Mouse (Mus musculus) liver, adult 2 months (tissue): ENCODE results near the gene Dock9. TPM values are rescaled to one million over a fixed set of nuclear protein-coding genes. Genes with fewer than 3 reads are reported as not detected.

ENCODE experiments used
- DNase-seq: peaks from one replicate; pipeline ENCODE4 v3.0.0-alpha.2; 2011; ENCODE audit warnings: low read depth, low spot score; ENCODE audit errors: extremely low read depth
- H3K27ac ChIP-seq: fragments of 200-500 bp; replicated peaks from 2 replicates; pipeline ENCODE4 v1.5.1; 2012; ENCODE audit warnings: low read depth, mild to moderate bottlenecking, control low read depth, inconsistent platforms, low read length; ENCODE audit not compliant: insufficient read depth
- H3K27me3 ChIP-seq: fragments of 200-500 bp; 2 replicates; pipeline ENCODE4 v1.6.1; 2012; ENCODE audit warnings: mild to moderate bottlenecking, moderate library complexity, low read length, inconsistent platforms; ENCODE audit not compliant: control insufficient read depth, insufficient read depth
- H3K36me3 ChIP-seq: fragments of 200-500 bp; 2 replicates; pipeline ENCODE4 v1.6.1; 2012; ENCODE audit warnings: low read length, inconsistent platforms; ENCODE audit not compliant: control insufficient read depth, insufficient read depth
- H3K4me1 ChIP-seq: fragments of 200-500 bp; 2 replicates; pipeline ENCODE4 v1.6.1; 2011; ENCODE audit warnings: low read length; ENCODE audit not compliant: control insufficient read depth, insufficient read depth
- H3K4me3 ChIP-seq: fragments of 200-500 bp; 2 replicates; pipeline ENCODE4 v1.5.1; 2011; ENCODE audit warnings: low read depth, mild to moderate bottlenecking, control low read depth, low read length, moderate library complexity; ENCODE audit not compliant: insufficient read depth
- H3K79me2 ChIP-seq: fragments of 200-500 bp; 2 replicates; pipeline ENCODE4 v1.6.1; 2012; ENCODE audit warnings: inconsistent platforms, mild to moderate bottlenecking, low read length, moderate library complexity; ENCODE audit not compliant: control insufficient read depth, insufficient read depth
- H3K9ac ChIP-seq: fragments of 200-500 bp; 2 replicates; pipeline ENCODE4 v1.6.1; 2012; ENCODE audit warnings: low read depth, mild to moderate bottlenecking, control low read depth, inconsistent platforms, low read length
- CTCF ChIP-seq: fragments of 200-500 bp; IDR thresholded peaks from 2 replicates; pipeline ENCODE4 v1.5.1; 2011; ENCODE audit warnings: low read depth, low read length, control low read depth
- POLR2A ChIP-seq: fragments of 200-500 bp; IDR thresholded peaks from 2 replicates; pipeline ENCODE4 v1.6.1; 2011; ENCODE audit warnings: low read length, control low read depth; ENCODE audit not compliant: insufficient read depth; ENCODE audit errors: extremely low read depth
- WGBS: fragments of 180-500 bp; shearing (Covaris S2); methylation state at CpG from one replicate; pipeline ENCODE4 v1.1.7; 2018; 5-methylcytosine and 5-hydroxymethylcytosine counted together
- polyA plus RNA-seq: library from polyadenylated mRNA; depleted of rRNA; stranded (reverse); fragments of >200 nt; gene quantifications from 2 replicates; pipeline ENCODE4 v1.2.3, GENCODE M21; 2012
- total RNA-seq: library from RNA; depleted of rRNA; stranded (reverse); fragments of >200 nt; gene quantifications from 2 replicates; pipeline ENCODE4 v1.2.3, GENCODE M21; 2014

Gene Dock9
- total and polyA plus RNA-seq, 2 experiments: 3.8 to 11.4 TPM

DNA sequence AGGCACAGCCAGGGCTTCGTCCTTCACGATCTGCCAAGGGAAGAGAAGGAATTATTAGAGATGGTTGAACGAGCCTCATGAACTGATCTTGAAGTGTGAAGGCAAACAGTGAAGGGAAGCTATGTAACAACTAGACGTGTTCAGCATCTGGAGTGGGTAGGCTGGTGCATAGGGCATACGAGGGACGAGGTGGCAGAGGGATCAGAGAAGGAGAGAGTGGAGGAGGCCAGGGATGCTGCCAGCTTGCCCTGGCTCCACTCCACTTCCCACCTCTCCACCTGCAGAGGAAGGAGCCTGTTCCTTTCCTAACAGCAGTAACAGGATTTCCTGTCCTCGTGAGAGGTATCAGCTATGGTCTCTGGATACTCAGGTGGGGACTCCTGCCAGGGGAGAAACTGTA is 192.4 kb downstream of the Dock9 start:
- no peaks in the 10 kb centered on the region for H3K27me3 ChIP-seq

DNA sequence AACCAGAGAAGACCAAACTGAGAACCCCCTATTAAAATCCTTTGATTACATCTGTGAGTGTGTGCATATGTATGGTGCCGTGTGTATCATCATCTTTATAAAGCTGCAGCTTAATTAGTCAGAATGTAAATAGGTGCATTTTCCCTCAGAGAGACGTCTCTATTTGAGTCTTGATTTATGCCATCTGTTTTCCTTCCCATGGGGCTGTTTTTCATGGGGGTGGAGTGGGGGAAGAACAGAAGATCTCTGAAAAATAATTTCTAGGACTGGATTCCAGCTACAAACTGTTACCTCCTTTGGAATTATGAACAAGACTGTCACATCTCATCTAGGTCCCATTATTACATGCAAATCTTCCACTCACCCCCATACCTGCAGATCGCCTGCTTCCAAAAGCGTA is 193.1 kb downstream of the Dock9 start:
- TF ChIP-seq CTCF: no peak
- TF ChIP-seq POLR2A: no peak
- no peaks in the 10 kb centered on the region for H3K4me1 ChIP-seq
- H3K27me3 ChIP-seq: no peaks in the 10 kb centered on the region
- no peak overlapping the region for H3K4me3 ChIP-seq
- peaks cover 12% of the 10 kb centered on the region for H3K36me3 ChIP-seq
- no peak overlapping the region for H3K27ac ChIP-seq
- no peak for DNase-seq
- H3K79me2 ChIP-seq: no peaks in the 10 kb centered on the region
- no peak overlapping the region for H3K9ac ChIP-seq
- 95% methylated on average over 4 of the region's 4 CpGs for WGBS

More for the DNA sequence above, 192.4 kb downstream of the Dock9 start:
- H3K4me1 ChIP-seq: no peaks in the 10 kb centered on the region
- TF ChIP-seq CTCF (no peak), POLR2A (no peak)
- WGBS: 86% methylated on average over 7 of the region's 7 CpGs
- DNase-seq: no peak
- no peaks in the 10 kb centered on the region for H3K79me2 ChIP-seq
- no peak overlapping the region for H3K9ac ChIP-seq
- H3K27ac ChIP-seq: no peak overlapping the region
- peaks cover 13% of the 10 kb centered on the region for H3K36me3 ChIP-seq
- no peak overlapping the region for H3K4me3 ChIP-seq

DNA sequence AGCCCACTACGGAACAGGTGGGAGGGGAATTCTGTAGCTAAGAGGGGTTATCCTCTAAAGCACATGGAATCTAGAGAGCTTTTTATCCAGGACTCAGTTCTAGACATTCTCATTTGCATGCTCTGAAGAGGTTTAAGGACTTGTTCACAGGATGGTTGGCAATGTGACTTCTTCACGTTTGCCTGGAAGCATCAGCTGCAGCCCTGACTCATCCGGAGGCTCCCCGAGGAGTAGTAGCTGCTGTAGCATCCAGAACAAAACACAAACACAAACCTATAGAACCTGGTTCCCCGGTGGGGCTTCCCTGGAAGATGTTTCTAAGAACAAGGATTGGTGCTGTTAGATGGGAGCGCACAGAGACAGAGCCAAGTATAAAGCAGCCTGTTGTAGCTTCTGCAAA is 195.0 kb downstream of the Dock9 start:
- Histone ChIP-seq H3K4me1 (no peaks in the 10 kb centered on the region), H3K27me3 (no peaks in the 10 kb centered on the region), H3K79me2 (no peaks in the 10 kb centered on the region), H3K27ac (no peak overlapping the region), H3K9ac (no peak overlapping the region), H3K36me3 (peaks cover 10% of the 10 kb centered on the region), H3K4me3 (no peak overlapping the region)
- WGBS: 94% methylated on average over 6 of the region's 6 CpGs
- DNase-seq: no peak
- no peak for TF ChIP-seq CTCF
- no peak for TF ChIP-seq POLR2A

DNA sequence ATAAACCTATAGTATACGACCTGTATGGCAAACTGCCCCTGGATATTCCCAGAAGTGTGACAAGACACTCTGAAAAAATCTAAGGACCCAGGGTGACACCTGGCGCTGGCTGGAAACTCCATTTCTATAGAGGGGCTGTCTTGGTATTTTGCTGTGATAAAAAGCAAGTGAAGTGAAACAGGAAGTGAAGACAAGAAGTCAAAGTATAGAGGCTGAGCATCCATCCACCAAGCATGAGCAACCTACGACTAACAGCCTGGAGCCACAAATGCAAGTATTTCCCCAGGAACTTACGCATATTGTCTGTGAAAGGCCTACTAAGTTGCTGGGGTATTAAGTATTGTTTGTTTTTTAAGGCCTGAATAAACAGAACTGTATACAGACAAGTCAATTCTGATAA is 197.1 kb downstream of the Dock9 start:
- H3K4me3 ChIP-seq: no peak overlapping the region
- no peak for DNase-seq
- no peaks in the 10 kb centered on the region for H3K4me1 ChIP-seq
- H3K27ac ChIP-seq: no peak overlapping the region
- H3K79me2 ChIP-seq: no peaks in the 10 kb centered on the region
- peaks cover 10% of the 10 kb centered on the region for H3K36me3 ChIP-seq
- WGBS: 87% methylated on average over 4 of the region's 4 CpGs
- H3K9ac ChIP-seq: no peak overlapping the region
- no peak for TF ChIP-seq POLR2A
- no peaks in the 10 kb centered on the region for H3K27me3 ChIP-seq

DNA sequence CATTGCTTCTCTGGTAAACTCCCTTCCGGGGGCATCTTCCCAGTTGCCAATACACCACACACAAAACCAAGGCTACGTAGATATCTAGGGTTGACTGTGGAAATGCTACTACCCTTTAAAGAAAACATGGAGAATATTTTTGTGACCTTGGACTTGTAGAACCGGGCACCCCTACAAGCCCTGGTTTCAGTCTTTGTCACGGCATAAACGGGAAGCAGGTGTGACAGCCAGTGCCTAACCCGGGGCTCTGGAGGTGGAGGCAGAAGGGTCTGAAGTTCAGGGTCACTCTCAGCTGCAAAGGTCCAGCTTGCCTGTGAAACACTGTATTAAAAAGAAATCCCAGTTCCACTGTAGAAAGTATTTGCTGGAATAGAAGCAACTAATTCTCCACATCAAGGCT is 200.6 kb downstream of the Dock9 start:
- Histone ChIP-seq H3K36me3 (no peaks in the 10 kb centered on the region; the same call in 1 of the 2 replicates), H3K4me3 (no peak overlapping the region), H3K27ac (no peak overlapping the region), H3K9ac (no peak overlapping the region), H3K79me2 (no peaks in the 10 kb centered on the region), H3K4me1 (no peaks in the 10 kb centered on the region), H3K27me3 (no peaks in the 10 kb centered on the region)
- TF ChIP-seq CTCF (no peak), POLR2A (no peak)
- 51% methylated on average over 6 of the region's 6 CpGs for WGBS
- no peak for DNase-seq

DNA sequence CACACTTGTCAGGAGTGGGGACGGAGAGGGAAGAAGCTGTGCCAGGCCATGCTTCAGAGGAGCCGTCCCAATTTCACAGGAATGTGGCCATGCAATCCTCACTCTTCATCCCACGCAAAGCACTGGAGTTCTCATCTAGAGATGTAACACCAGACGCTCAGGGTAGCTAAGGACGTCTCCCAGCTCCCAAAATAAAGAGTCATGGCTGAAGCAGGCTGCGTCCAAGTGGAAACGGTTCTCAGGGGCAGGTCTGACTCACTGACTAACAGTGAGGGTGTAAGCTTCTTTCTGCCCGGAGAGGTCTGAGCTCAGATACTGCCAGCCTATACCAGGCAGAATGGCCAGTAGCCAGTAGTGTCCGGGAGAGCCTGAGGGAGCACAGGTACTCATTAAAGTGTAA is 201.0 kb downstream of the Dock9 start:
- Histone ChIP-seq H3K9ac (no peak overlapping the region), H3K27me3 (no peaks in the 10 kb centered on the region), H3K4me1 (no peaks in the 10 kb centered on the region; the same call in 1 of the 2 replicates), H3K36me3 (no peaks in the 10 kb centered on the region; the same call in 1 of the 2 replicates), H3K4me3 (no peak overlapping the region), H3K27ac (no peak overlapping the region), H3K79me2 (no peaks in the 10 kb centered on the region)
- 90% methylated on average over 9 of the region's 9 CpGs for WGBS
- DNase-seq: no peak
- no peak for TF ChIP-seq POLR2A
- no peak for TF ChIP-seq CTCF
